Mouse (Mus musculus) frontal cortex, adult (tissue): ENCODE data around the gene Haus4.

Source experiments
- ATAC-seq: cut with Nextera tagmentation; 2 replicates; pipeline ENCODE4 v1.9.2; 2017; ENCODE audit warnings: mild to moderate bottlenecking, moderate library complexity, mixed read lengths; ENCODE audit not compliant: low TSS enrichment

The Haus4 gene

DNA sequence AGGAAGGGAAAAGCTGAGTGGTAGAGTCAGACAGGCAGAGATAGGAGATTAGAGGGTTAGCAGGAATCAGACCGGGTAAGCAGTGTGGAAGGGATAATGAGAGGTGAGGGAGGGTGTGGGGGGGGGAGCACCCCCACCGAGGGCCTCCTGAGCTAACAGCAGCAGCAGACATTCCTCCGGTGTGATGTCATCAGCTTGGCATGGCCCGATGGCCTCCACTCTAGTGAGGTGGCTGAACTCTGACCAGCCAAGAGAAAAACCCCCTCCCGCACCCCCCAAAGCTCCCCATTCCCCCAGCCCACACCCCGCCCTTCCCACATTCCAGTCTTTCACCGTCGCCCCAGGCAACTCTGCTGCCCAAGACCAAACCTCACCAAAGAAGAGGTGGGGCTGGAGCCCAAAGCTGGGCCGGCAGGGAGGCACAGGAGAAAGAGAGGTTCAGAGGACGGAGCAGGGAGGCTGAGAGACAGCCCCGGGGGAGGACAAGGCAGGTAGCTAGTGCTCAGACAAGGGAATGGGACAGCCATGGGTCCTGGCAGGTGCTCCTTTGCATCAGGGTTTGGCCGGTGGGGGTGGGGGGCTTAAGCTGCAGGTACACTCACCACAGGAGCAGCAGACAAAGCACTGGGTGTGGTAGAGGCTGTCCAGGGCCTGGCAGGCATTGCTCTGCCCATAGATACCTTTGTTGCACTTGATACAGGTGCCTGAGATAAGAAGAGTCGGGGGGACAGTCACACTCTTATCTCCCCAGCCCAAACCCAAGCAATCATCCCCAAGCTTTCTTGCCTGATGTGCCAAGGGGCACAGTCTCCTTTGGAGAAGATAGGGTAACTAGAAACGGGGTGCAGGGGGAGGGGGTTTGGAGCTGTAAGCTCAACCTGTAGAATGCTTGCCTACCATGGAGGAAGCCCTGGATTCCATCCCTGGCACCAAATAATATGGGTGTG lies 18.6 kb upstream of the Haus4 start:
- no peak for ATAC-seq

GRCm38 (mm10) chr14:54572122-54572521 lies 17.7 kb upstream of the Haus4 start:
- ATAC-seq, result no peak

- peak; percentile 22; the same call in 1 of the 2 replicates for ATAC-seq
Measured at GRCm38 (mm10) chr14:54569451-54570392, 15.3 kb upstream of the Haus4 start.

GRCm38 (mm10) chr14:54568694-54569414 lies 14.4 kb upstream of the Haus4 start:
- peak; percentile 73 for ATAC-seq

- ATAC-seq, result peak; percentile 31; the same call in 1 of the 2 replicates
Measured at GRCm38 (mm10) chr14:54560527-54561242, 6.3 kb upstream of the Haus4 start.

- ATAC-seq, result no peak
Measured at GRCm38 (mm10) chr14:54557330-54557729, 2.9 kb upstream of the Haus4 start.

- ATAC-seq, result no peak
Measured at GRCm38 (mm10) chr14:54553454-54553974, 902 bp downstream of the Haus4 start.

- ATAC-seq, result no peak
Measured at GRCm38 (mm10) chr14:54544703-54545102, 9.7 kb downstream of the Haus4 start.

- no peak for ATAC-seq
Measured at GRCm38 (mm10) chr14:54540771-54541170, 13.6 kb downstream of the Haus4 start.

DNA sequence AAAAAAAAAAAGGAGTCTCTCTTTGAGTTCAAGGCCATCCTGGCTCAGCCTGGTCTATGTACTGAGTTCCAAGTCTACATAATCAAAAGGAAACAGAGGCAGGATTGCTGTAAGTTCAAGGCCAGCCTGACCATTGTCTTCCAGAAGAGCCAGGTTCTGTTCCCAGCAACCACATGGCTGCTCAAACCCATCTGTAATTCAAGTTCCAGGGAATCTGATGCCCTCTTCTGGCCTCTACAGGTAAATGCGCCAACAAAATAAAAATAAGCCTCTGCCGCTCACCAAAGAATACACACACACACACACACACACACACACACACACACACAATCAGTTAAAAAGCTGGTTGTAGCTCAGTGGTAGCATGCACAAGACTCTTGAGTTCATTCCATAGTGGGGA lies 15.8 kb downstream of the Haus4 start:
- ATAC-seq, result no peak

GRCm38 (mm10) chr14:54528446-54529111 lies 25.8 kb downstream of the Haus4 start:
- peak; percentile 85 for ATAC-seq

DNA sequence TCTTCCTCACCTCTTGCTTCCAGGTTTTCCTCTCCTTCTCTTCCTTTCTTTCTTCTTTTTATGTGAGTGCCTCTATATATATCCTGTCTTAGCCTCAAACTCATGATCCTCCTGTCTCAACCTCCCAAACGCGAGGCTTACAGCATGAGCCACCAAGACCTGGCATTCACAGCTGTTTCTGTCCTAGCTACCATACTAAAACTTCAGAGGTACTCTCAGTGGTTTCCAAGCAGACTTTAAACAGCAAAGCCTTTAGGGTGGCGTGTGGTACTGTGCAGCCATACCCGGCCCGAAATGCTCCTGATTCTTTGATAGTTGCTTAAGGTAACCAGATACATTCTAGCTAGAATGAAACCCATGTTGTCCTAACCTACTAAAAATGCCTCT lies 26.4 kb downstream of the Haus4 start:
- ATAC-seq, result peak; percentile 38

DNA sequence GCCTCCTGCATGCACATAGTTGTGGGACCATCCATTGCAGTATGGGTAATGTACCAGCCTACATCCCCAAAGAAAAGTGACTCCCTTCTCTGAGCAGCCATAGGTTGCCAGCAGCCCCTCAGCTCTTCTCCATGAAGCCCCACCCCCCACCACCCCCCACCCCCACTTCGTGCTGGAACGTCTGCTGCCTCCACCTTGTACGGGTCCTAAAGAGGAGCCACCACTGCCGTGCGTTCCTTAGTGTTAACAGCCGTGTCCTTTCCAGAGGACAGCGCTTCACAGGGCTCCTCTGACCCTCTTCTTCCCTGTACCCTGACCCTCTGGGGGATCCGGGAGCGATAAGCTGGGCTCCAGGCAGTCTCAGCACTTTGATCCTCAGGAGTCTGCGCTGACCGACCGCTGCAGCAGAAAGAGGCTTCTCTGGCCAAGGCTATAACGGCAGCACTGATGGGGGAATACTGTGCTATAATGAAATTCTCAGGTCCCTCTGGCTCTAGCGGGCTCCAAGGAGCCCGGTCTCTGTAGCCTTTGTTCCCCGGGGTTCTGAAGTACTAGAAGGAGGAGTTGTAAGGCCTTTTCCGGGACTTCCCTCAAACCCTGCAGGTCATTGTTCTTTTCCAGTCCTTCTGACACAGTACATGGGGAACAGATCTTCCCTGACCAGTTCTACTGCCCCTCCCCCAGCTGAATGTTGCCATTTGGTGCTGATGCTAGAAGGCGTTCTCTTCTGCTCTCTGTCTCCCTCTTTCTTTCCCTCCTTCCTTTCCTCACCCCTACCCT lies 27.0 kb downstream of the Haus4 start:
- peak; percentile 75 for ATAC-seq

DNA sequence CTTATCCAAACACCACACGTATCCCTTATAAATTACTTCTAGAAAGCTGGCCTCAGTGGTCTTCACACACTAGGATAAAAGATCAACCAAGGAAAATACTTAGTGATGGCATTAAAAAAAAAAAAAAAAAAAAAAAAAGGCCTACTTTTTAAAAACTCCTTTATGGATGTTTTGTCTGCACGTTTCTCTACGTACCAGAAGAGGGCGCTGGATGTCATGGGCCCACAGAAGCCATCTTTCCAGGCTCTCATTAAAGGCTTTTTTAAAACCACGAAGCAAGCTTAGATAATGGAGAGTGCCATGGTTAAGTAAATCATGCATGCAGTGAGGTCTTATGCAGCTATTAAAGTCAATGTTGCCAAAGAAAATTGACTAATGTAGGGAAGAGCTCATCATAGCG lies 30.8 kb downstream of the Haus4 start:
- ATAC-seq, result no peak

- ATAC-seq, result peak; percentile 45; the same call in 1 of the 2 replicates
Measured at GRCm38 (mm10) chr14:54516710-54517310, 37.6 kb downstream of the Haus4 start.

- ATAC-seq, result no peak
Measured at GRCm38 (mm10) chr14:54509774-54510173, 44.6 kb downstream of the Haus4 start.

DNA sequence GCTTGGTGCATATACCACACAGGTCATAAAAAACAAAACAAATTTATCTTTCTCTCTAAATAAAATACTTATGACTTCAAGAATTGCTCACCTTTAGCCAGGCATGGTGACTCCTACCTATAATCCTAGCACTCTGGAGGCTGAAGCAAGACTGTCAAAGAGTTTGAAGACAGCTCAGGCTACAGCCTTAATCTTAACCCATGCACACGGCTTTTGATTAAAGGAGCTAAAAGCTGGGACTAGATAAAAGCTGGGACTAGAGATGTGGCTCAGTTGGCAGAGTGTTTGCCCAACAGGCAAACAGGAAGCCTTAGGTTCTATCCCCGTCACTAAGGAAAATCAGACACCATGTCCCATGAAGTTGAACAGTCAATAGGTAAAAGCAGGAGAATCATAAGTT lies 51.3 kb downstream of the Haus4 start:
- no peak for ATAC-seq

DNA sequence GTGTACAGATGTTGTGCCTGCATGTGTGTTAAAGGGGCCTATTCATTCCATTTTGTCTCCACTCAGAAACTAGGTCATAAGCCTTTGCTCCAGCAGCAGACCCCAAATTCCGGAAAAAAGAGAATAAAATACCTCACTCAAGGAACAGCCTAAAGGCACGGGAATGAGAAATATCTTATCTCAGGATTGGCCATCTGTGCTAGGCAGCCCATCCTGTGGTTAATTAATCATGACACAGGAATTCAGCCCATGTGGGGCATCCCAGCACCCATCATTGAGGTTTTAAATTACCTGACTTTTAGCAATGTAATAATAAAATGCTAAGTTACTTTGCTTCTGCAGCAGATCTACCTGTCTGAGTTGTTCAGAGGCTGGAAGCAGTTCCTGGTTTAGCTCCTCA lies 53.1 kb downstream of the Haus4 start:
- no peak for ATAC-seq

- no peak for ATAC-seq
Measured at GRCm38 (mm10) chr14:54499330-54499729, 55.1 kb downstream of the Haus4 start.
